Mouse (Mus musculus) heart, adult 2 months (tissue): ENCODE data around the gene Plpp7. TPM values are rescaled to one million over a fixed set of nuclear protein-coding genes. Genes with fewer than 3 reads are reported as not detected.
A peak's percentile ranks its signal among the peaks of the same experiment; 100 is the strongest.

Experiments used
- DNase-seq, 2 experiments: peaks; one replicate each; pipeline ENCODE4 v3.0.0; 2021
- H3K27ac ChIP-seq: fragments of 200-600 bp; 2 replicates; pipeline ENCODE4 v1.8.1; 2022
- H3K27me3 ChIP-seq: fragments of 200-500 bp; 2 replicates; pipeline ENCODE4 v1.6.1; 2012; ENCODE audit warnings: mild to moderate bottlenecking, low read length, inconsistent platforms, mixed read lengths; ENCODE audit not compliant: control insufficient read depth, insufficient read depth
- H3K36me3 ChIP-seq: fragments of 200-500 bp; 2 replicates; pipeline ENCODE4 v1.6.1; 2012; ENCODE audit warnings: low read length, inconsistent platforms; ENCODE audit not compliant: control insufficient read depth, insufficient read depth
- H3K4me1 ChIP-seq: fragments of 200-500 bp; 2 replicates; pipeline ENCODE4 v1.6.1; 2011; ENCODE audit warnings: low read length; ENCODE audit not compliant: control insufficient read depth, insufficient read depth
- H3K4me3 ChIP-seq: fragments of 200-600 bp; 2 replicates; pipeline ENCODE4 v1.8.1; 2022
- H3K79me2 ChIP-seq: fragments of 200-500 bp; replicated peaks from 2 replicates; pipeline ENCODE4 v1.6.1; 2012; ENCODE audit warnings: mild to moderate bottlenecking, inconsistent platforms, low read length, moderate library complexity, mixed read lengths; ENCODE audit not compliant: control insufficient read depth, insufficient read depth
- H3K9ac ChIP-seq: fragments of 200-500 bp; 2 replicates; pipeline ENCODE4 v1.6.1; 2012; ENCODE audit warnings: low read depth, mild to moderate bottlenecking, control low read depth, inconsistent platforms, low read length, mixed read lengths
- CTCF ChIP-seq: fragments of 200-600 bp; IDR thresholded peaks from 2 replicates; pipeline ENCODE4 v1.8.1; 2022; ENCODE audit warnings: antibody characterized with exemption, mild to moderate bottlenecking, moderate library complexity
- EP300 ChIP-seq: fragments of 200-500 bp; IDR thresholded peaks from 2 replicates; pipeline ENCODE4 v1.6.1; 2011; ENCODE audit warnings: low read depth, low read length, control low read depth; ENCODE audit not compliant: insufficient read depth
- POLR2A ChIP-seq: fragments of 200-500 bp; IDR thresholded peaks from 2 replicates; pipeline ENCODE4 v1.6.1; 2011; ENCODE audit warnings: mild to moderate bottlenecking, low read depth, low read length, control low read depth; ENCODE audit not compliant: insufficient read depth
- WGBS: fragments of 180-500 bp; shearing (Covaris S2); methylation state at CpG from one replicate; pipeline ENCODE4 v1.1.7; 2018; 5-methylcytosine and 5-hydroxymethylcytosine counted together
- intact Hi-C: fragments of 180-260 bp; cut with DNase I; formaldehyde crosslinking; loops from one replicate; pipeline ENCODE4 v1.15.1; 2025
- polyA plus RNA-seq: library from polyadenylated mRNA; depleted of rRNA; stranded (reverse); fragments of >200 nt; gene quantifications from 2 replicates; pipeline ENCODE4 v1.2.3, GENCODE M21; 2012
- total RNA-seq, 2 experiments: library from RNA; stranded (reverse); gene quantifications; 2 replicates each; pipeline ENCODE4 v1.2.3; 2021

The Plpp7 gene
- total and polyA plus RNA-seq, 3 experiments: 33.6 to 56.3 (median 33.8) TPM

- Histone ChIP-seq H3K9ac (no peak overlapping the region), H3K4me3 (no peak overlapping the region)
- intact Hi-C loops: no loop called here
These were observed 34.1 kb upstream of the Plpp7 start for GRCm38 (mm10) chr2:32061189-32061588.

GRCm38 (mm10) chr2:32061722-32062505 is 33.4 kb upstream of the Plpp7 start:
- intact Hi-C loops: no loop called here
- DNase-seq: no peak
- H3K9ac ChIP-seq: no peak overlapping the region
- no peaks in the 10 kb centered on the region for H3K36me3 ChIP-seq
- no peaks in the 10 kb centered on the region for H3K79me2 ChIP-seq
- TF ChIP-seq EP300 (no peak), CTCF (no peak), POLR2A (no peak)
- WGBS: 58% methylated on average over 12 of the region's 12 CpGs
- H3K4me3 ChIP-seq: no peak overlapping the region
- no peak overlapping the region for H3K27ac ChIP-seq
- H3K27me3 ChIP-seq: no peaks in the 10 kb centered on the region
- peaks cover 9% of the 10 kb centered on the region; the same call in 1 of the 2 replicates for H3K4me1 ChIP-seq

More at GRCm38 (mm10) chr2:32061189-32061588, 34.1 kb upstream of the Plpp7 start:
- no peak overlapping the region for H3K27ac ChIP-seq
- TF ChIP-seq CTCF: no peak
- TF ChIP-seq POLR2A: no peak
- TF ChIP-seq EP300: no peak
- H3K79me2 ChIP-seq: no peaks in the 10 kb centered on the region
- no peaks in the 10 kb centered on the region for H3K36me3 ChIP-seq
- no peaks in the 10 kb centered on the region for H3K27me3 ChIP-seq
- 38% methylated on average over 2 of the region's 2 CpGs for WGBS
- no peak for DNase-seq
- H3K4me1 ChIP-seq: peaks cover 11% of the 10 kb centered on the region; the same call in 1 of the 2 replicates

GRCm38 (mm10) chr2:32062626-32063410 is 32.5 kb upstream of the Plpp7 start:
- H3K36me3 ChIP-seq: no peaks in the 10 kb centered on the region
- 75% methylated on average over 15 of the region's 15 CpGs for WGBS
- no peaks in the 10 kb centered on the region for H3K27me3 ChIP-seq
- H3K79me2 ChIP-seq: no peaks in the 10 kb centered on the region
- no peak for DNase-seq
- TF ChIP-seq POLR2A (no peak), EP300 (no peak), CTCF (no peak)
- H3K4me3 ChIP-seq: no peak overlapping the region
- peaks cover 8% of the 10 kb centered on the region; the same call in 1 of the 2 replicates for H3K4me1 ChIP-seq
- 0 out of 2 replicates have a peak overlapping the region, but pooled peaks have one; percentile 6 for H3K9ac ChIP-seq
- intact Hi-C loops: no loop called here
- H3K27ac ChIP-seq: peak overlapping the region; percentile 75; the same call in 1 of the 2 replicates

GRCm38 (mm10) chr2:32063451-32064151 is 31.7 kb upstream of the Plpp7 start:
- Histone ChIP-seq H3K36me3 (no peaks in the 10 kb centered on the region), H3K4me1 (peaks cover 8% of the 10 kb centered on the region; the same call in 1 of the 2 replicates), H3K27me3 (no peaks in the 10 kb centered on the region), H3K4me3 (no peak overlapping the region), H3K27ac (peak overlapping the region; percentile 75), H3K9ac (no peak overlapping the region; the same call in 1 of the 2 replicates), H3K79me2 (no peaks in the 10 kb centered on the region)
- peak in 1 of 2 experiments; percentile 49 for DNase-seq
- intact Hi-C loops: no loop called here
- WGBS: 53% methylated on average over 7 of the region's 7 CpGs
- no peak for TF ChIP-seq CTCF
- TF ChIP-seq EP300: peak; percentile 69; the same call in 1 of the 2 replicates
- no peak for TF ChIP-seq POLR2A

- 28% methylated on average over 13 of the region's 13 CpGs for WGBS
- DNase-seq: peak in 1 of 2 experiments; percentile 63
- H3K4me1 ChIP-seq: peaks cover 8% of the 10 kb centered on the region; the same call in 1 of the 2 replicates
- peak; percentile 31; the same call in 1 of the 2 replicates for TF ChIP-seq POLR2A
- no peak for TF ChIP-seq EP300
- no peak for TF ChIP-seq CTCF
- intact Hi-C loops: no loop called here
- H3K4me3 ChIP-seq: no peak overlapping the region
- no peaks in the 10 kb centered on the region for H3K27me3 ChIP-seq
- H3K27ac ChIP-seq: peak overlapping the region; percentile 75
- no peaks in the 10 kb centered on the region for H3K79me2 ChIP-seq
- peak overlapping the region; percentile 31 for H3K9ac ChIP-seq
- no peaks in the 10 kb centered on the region for H3K36me3 ChIP-seq
These were observed 30.4 kb upstream of the Plpp7 start for GRCm38 (mm10) chr2:32064913-32065312.
